Mouse (Mus musculus) brown adipose tissue, adult 24 weeks (tissue): ENCODE results near the gene Auts2. TPM values are rescaled to one million over a fixed set of nuclear protein-coding genes. Genes with fewer than 3 reads are reported as not detected.

Source experiments
- H3K27ac ChIP-seq: fragments of 200-500 bp; replicated peaks from 2 replicates; pipeline ENCODE4 v1.5.1; 2012; ENCODE audit warnings: low read depth, mild to moderate bottlenecking, low read length
- H3K4me1 ChIP-seq: fragments of 200-500 bp; 2 replicates; pipeline ENCODE4 v1.6.1; 2012; ENCODE audit warnings: low read length, mixed read lengths; ENCODE audit not compliant: control insufficient read depth, insufficient read depth, insufficient read length
- H3K4me3 ChIP-seq: fragments of 200-500 bp; 2 replicates; pipeline ENCODE4 v1.5.1; 2012; ENCODE audit warnings: low read depth, mild to moderate bottlenecking, low read length, moderate library complexity; ENCODE audit not compliant: insufficient read depth
- polyA plus RNA-seq: library from polyadenylated mRNA; stranded (reverse); fragments of >200 nt; gene quantifications from 2 replicates; pipeline ENCODE4 v1.2.4, GENCODE M21; 2012; ENCODE audit not compliant: missing spikeins, insufficient read depth, insufficient read length

Auts2 gene
- polyA plus RNA-seq, 1 experiment, result 2.4 TPM

GRCm38 (mm10) chr5:131614238-131614637 lies 928.9 kb downstream of the Auts2 start:
- H3K4me1 ChIP-seq, result no peaks in the 10 kb centered on the region; the same call in 1 of the 2 replicates
- H3K4me3 ChIP-seq, result no peak overlapping the region
- no peak overlapping the region for H3K27ac ChIP-seq

GRCm38 (mm10) chr5:131613301-131613700 lies 929.8 kb downstream of the Auts2 start:
- Histone ChIP-seq H3K4me3 (no peak overlapping the region), H3K4me1 (no peaks in the 10 kb centered on the region; the same call in 1 of the 2 replicates), H3K27ac (no peak overlapping the region)

GRCm38 (mm10) chr5:131610702-131611101 lies 932.4 kb downstream of the Auts2 start:
- H3K27ac ChIP-seq, result no peak overlapping the region
- no peaks in the 10 kb centered on the region for H3K4me1 ChIP-seq
- H3K4me3 ChIP-seq, result no peak overlapping the region

GRCm38 (mm10) chr5:131606786-131607185 lies 936.4 kb downstream of the Auts2 start:
- H3K27ac ChIP-seq, result no peak overlapping the region
- H3K4me1 ChIP-seq, result no peaks in the 10 kb centered on the region
- H3K4me3 ChIP-seq, result no peak overlapping the region

- Histone ChIP-seq H3K27ac (no peak overlapping the region), H3K4me3 (no peak overlapping the region), H3K4me1 (no peaks in the 10 kb centered on the region)
Measured at GRCm38 (mm10) chr5:131601934-131602692, 941.0 kb downstream of the Auts2 start.

GRCm38 (mm10) chr5:131600325-131601125 lies 942.6 kb downstream of the Auts2 start:
- Histone ChIP-seq H3K4me1 (no peaks in the 10 kb centered on the region), H3K27ac (no peak overlapping the region), H3K4me3 (no peak overlapping the region)

- H3K4me1 ChIP-seq, result peaks cover 2% of the 10 kb centered on the region; the same call in 1 of the 2 replicates
- no peak overlapping the region for H3K4me3 ChIP-seq
- H3K27ac ChIP-seq, result no peak overlapping the region
Measured at GRCm38 (mm10) chr5:131597503-131597902, 945.6 kb downstream of the Auts2 start.

- Histone ChIP-seq H3K27ac (no peak overlapping the region), H3K4me1 (peaks cover 2% of the 10 kb centered on the region; the same call in 1 of the 2 replicates), H3K4me3 (no peak overlapping the region)
Measured at GRCm38 (mm10) chr5:131596591-131596990, 946.6 kb downstream of the Auts2 start.

- Histone ChIP-seq H3K27ac (no peak overlapping the region), H3K4me1 (peaks cover 2% of the 10 kb centered on the region; the same call in 1 of the 2 replicates), H3K4me3 (no peak overlapping the region)
Measured at GRCm38 (mm10) chr5:131595730-131596129, 947.4 kb downstream of the Auts2 start.

- no peak overlapping the region for H3K4me3 ChIP-seq
- peaks cover 2% of the 10 kb centered on the region; the same call in 1 of the 2 replicates for H3K4me1 ChIP-seq
- no peak overlapping the region for H3K27ac ChIP-seq
Measured at GRCm38 (mm10) chr5:131594597-131594996, 948.5 kb downstream of the Auts2 start.

- Histone ChIP-seq H3K4me3 (no peak overlapping the region), H3K27ac (no peak overlapping the region), H3K4me1 (peaks cover 2% of the 10 kb centered on the region; the same call in 1 of the 2 replicates)
Measured at GRCm38 (mm10) chr5:131593261-131593660, 949.9 kb downstream of the Auts2 start.

GRCm38 (mm10) chr5:131589948-131590467 lies 953.1 kb downstream of the Auts2 start:
- Histone ChIP-seq H3K27ac (no peak overlapping the region), H3K4me1 (peaks cover 2% of the 10 kb centered on the region; the same call in 1 of the 2 replicates), H3K4me3 (no peak overlapping the region)

GRCm38 (mm10) chr5:131586332-131586700 lies 956.8 kb downstream of the Auts2 start:
- Histone ChIP-seq H3K4me1 (no peaks in the 10 kb centered on the region), H3K4me3 (no peak overlapping the region)

GRCm38 (mm10) chr5:131585684-131586331 lies 957.3 kb downstream of the Auts2 start:
- no peaks in the 10 kb centered on the region for H3K4me1 ChIP-seq
- H3K27ac ChIP-seq, result no peak overlapping the region
- no peak overlapping the region for H3K4me3 ChIP-seq

More at GRCm38 (mm10) chr5:131586332-131586700, 956.8 kb downstream of the Auts2 start:
- no peak overlapping the region for H3K27ac ChIP-seq
